Mouse (Mus musculus) lung, postnatal 0 days (tissue): ENCODE measurements around the gene Setd3.

Experiments used
- CTCF ChIP-seq: IDR thresholded peaks from 2 replicates; pipeline ENCODE4 v1.5.1; 2016; ENCODE audit warnings: antibody characterized with exemption, mild to moderate bottlenecking
- EP300 ChIP-seq: IDR thresholded peaks from 2 replicates; pipeline ENCODE4 v1.6.1; 2016; ENCODE audit warnings: antibody characterized with exemption, mild to moderate bottlenecking, control low read depth

GRCm38 (mm10) chr12:108219163-108219562 lies 40.0 kb upstream of the Setd3 start:
- no peak for TF ChIP-seq CTCF
- no peak; the same call in 1 of the 2 replicates for TF ChIP-seq EP300
